Mouse (Mus musculus) C2C12 (cell line): ENCODE results near the gene Prickle4. TPM values are rescaled to one million over a fixed set of nuclear protein-coding genes. Genes with fewer than 3 reads are reported as not detected.

Experiments
- H3K27me3 ChIP-seq: one replicate; pipeline ENCODE4 v1.6.1; 2011; ENCODE audit not compliant: control insufficient read depth, insufficient read depth, insufficient read length
- H3K36me3 ChIP-seq: one replicate; pipeline ENCODE4 v1.6.1; 2011; ENCODE audit not compliant: control insufficient read depth, insufficient read depth
- H3K4me3 ChIP-seq: one replicate; pipeline ENCODE4 v1.5.1; 2011; ENCODE audit warnings: mild to moderate bottlenecking, control low read depth; ENCODE audit not compliant: poor library complexity, insufficient read depth, severe bottlenecking
- H3K79me2 ChIP-seq: one replicate; pipeline ENCODE4 v1.6.1; 2011; ENCODE audit not compliant: control insufficient read depth, insufficient read depth
- H3K79me3 ChIP-seq: one replicate; pipeline ENCODE4 v1.6.1; 2011; ENCODE audit warnings: low read depth, control low read depth
- H3ac ChIP-seq: one replicate; pipeline ENCODE3; 2011; ENCODE audit warnings: low read depth; ENCODE audit not compliant: control insufficient read depth, insufficient read length
- CEBPB ChIP-seq: IDR thresholded peaks from one replicate; pipeline ENCODE4 v1.6.1; 2011; ENCODE audit warnings: low read depth, mild to moderate bottlenecking, control low read depth, moderate library complexity
- CTCF ChIP-seq: IDR thresholded peaks from one replicate; pipeline ENCODE4 v1.5.1; 2011; ENCODE audit not compliant: control insufficient read depth, insufficient read depth, insufficient read length
- FOSL1 ChIP-seq: IDR thresholded peaks from one replicate; pipeline ENCODE4 v1.8.0; 2011; ENCODE audit warnings: mild to moderate bottlenecking, low read length; ENCODE audit not compliant: poor library complexity, insufficient read depth, severe bottlenecking
- MAX ChIP-seq: IDR thresholded peaks from one replicate; pipeline ENCODE4 v1.6.1; 2011; ENCODE audit warnings: mild to moderate bottlenecking, control low read depth
- MYOD1 ChIP-seq: IDR thresholded peaks from one replicate; pipeline ENCODE4 v1.6.1; 2011; ENCODE audit warnings: low read depth; ENCODE audit not compliant: control insufficient read depth, insufficient read length
- MYOG ChIP-seq: IDR thresholded peaks from one replicate; pipeline ENCODE4 v1.6.1; 2011; ENCODE audit not compliant: control insufficient read depth, insufficient read length; ENCODE audit errors: extremely low read depth
- USF1 ChIP-seq: IDR thresholded peaks from one replicate; pipeline ENCODE4 v1.6.1; 2011; ENCODE audit warnings: low read depth, mild to moderate bottlenecking, control low read depth, moderate library complexity
- polyA plus RNA-seq: library from polyadenylated mRNA; unstranded; fragments of >200 nt; fragmentation: generic; extraction: Trizol; gene quantifications from one replicate; pipeline ENCODE4 v1.2.1, GENCODE M21; 2012; ENCODE audit warnings: missing spikeins

Gene Prickle4
- polyA plus RNA-seq, 1 experiment, result 0.12 TPM

GRCm38 (mm10) chr17:47682836-47683235 is 11.7 kb downstream of the Prickle4 start:
- peaks cover 32% of the 10 kb centered on the region for H3K36me3 ChIP-seq
- H3ac ChIP-seq, result no peak overlapping the region
- peaks cover 20% of the 10 kb centered on the region for H3K79me3 ChIP-seq
- no peak overlapping the region for H3K4me3 ChIP-seq
- TF ChIP-seq CEBPB (no peak), CTCF (no peak)
- no peaks in the 10 kb centered on the region for H3K27me3 ChIP-seq
- H3K79me2 ChIP-seq, result peaks cover 29% of the 10 kb centered on the region

GRCm38 (mm10) chr17:47678702-47679101 is 15.8 kb downstream of the Prickle4 start:
- H3K79me2 ChIP-seq, result no peaks in the 10 kb centered on the region
- H3K4me3 ChIP-seq, result no peak overlapping the region
- no peak overlapping the region for H3ac ChIP-seq
- H3K27me3 ChIP-seq, result no peaks in the 10 kb centered on the region
- no peak for TF ChIP-seq FOSL1
- peaks cover 12% of the 10 kb centered on the region for H3K36me3 ChIP-seq
- no peaks in the 10 kb centered on the region for H3K79me3 ChIP-seq

- no peak overlapping the region for H3ac ChIP-seq
- no peaks in the 10 kb centered on the region for H3K79me3 ChIP-seq
- H3K79me2 ChIP-seq, result no peaks in the 10 kb centered on the region
- peaks cover 7% of the 10 kb centered on the region for H3K36me3 ChIP-seq
- no peaks in the 10 kb centered on the region for H3K27me3 ChIP-seq
- TF ChIP-seq CEBPB, result no peak
- TF ChIP-seq FOSL1, result no peak
- TF ChIP-seq MYOG, result no peak
- TF ChIP-seq MYOD1, result no peak
- no peak for TF ChIP-seq CTCF
- TF ChIP-seq MAX, result no peak
- no peak for TF ChIP-seq USF1
- H3K4me3 ChIP-seq, result no peak overlapping the region
These were observed 16.3 kb downstream of the Prickle4 start for GRCm38 (mm10) chr17:47678238-47678637.

- Histone ChIP-seq H3K79me2 (no peaks in the 10 kb centered on the region), H3K36me3 (peaks cover 5% of the 10 kb centered on the region), H3K79me3 (no peaks in the 10 kb centered on the region), H3K27me3 (no peaks in the 10 kb centered on the region), H3K4me3 (no peak overlapping the region), H3ac (no peak overlapping the region)
- peak; percentile 24 for TF ChIP-seq CTCF
- no peak for TF ChIP-seq USF1
These were observed 18.0 kb downstream of the Prickle4 start for GRCm38 (mm10) chr17:47676581-47676980.

GRCm38 (mm10) chr17:47672311-47673111 is 22.0 kb downstream of the Prickle4 start:
- no peaks in the 10 kb centered on the region for H3K79me3 ChIP-seq
- no peak overlapping the region for H3K4me3 ChIP-seq

GRCm38 (mm10) chr17:47671988-47672310 is 22.6 kb downstream of the Prickle4 start:
- H3K79me2 ChIP-seq, result no peaks in the 10 kb centered on the region
- H3K4me3 ChIP-seq, result no peak overlapping the region
- no peak overlapping the region for H3ac ChIP-seq
- H3K36me3 ChIP-seq, result peaks cover 5% of the 10 kb centered on the region
- TF ChIP-seq FOSL1, result no peak
- no peak for TF ChIP-seq MYOG
- no peak for TF ChIP-seq USF1
- TF ChIP-seq MAX, result no peak
- no peak for TF ChIP-seq CTCF
- TF ChIP-seq MYOD1, result no peak
- no peak for TF ChIP-seq CEBPB
- no peaks in the 10 kb centered on the region for H3K79me3 ChIP-seq
- no peaks in the 10 kb centered on the region for H3K27me3 ChIP-seq

More at GRCm38 (mm10) chr17:47672311-47673111, 22.0 kb downstream of the Prickle4 start:
- H3K79me2 ChIP-seq, result no peaks in the 10 kb centered on the region
- no peak overlapping the region for H3ac ChIP-seq
- no peaks in the 10 kb centered on the region for H3K27me3 ChIP-seq
- TF ChIP-seq FOSL1 (no peak), MAX (no peak)
- peaks cover 5% of the 10 kb centered on the region for H3K36me3 ChIP-seq

DNA sequence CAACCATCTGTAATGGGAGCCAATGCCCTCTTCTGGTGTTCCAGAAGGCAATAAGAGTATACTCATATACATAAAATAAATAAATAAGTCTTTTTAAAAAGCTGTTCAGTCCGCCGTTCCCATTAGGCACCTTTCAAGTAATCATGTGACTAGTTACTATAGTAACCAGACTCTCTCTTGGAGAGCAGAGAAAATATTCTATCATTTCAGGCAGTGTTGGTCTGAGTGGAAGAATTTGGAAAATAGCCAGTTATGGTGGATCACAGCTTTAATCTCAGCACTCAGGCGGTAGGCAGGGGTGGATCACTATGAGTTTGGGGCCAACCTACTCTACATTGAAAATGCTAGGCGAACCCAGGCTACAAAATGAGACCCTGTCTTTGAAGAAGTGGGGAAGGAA is 25.4 kb downstream of the Prickle4 start:
- TF ChIP-seq CTCF (no peak), FOSL1 (no peak), MYOD1 (no peak), MYOG (no peak), USF1 (no peak), CEBPB (no peak)
- no peaks in the 10 kb centered on the region for H3K36me3 ChIP-seq
- H3K79me3 ChIP-seq, result no peaks in the 10 kb centered on the region
- no peak overlapping the region for H3ac ChIP-seq
- no peaks in the 10 kb centered on the region for H3K79me2 ChIP-seq
- no peak overlapping the region for H3K4me3 ChIP-seq
- H3K27me3 ChIP-seq, result no peaks in the 10 kb centered on the region
